Mouse (Mus musculus): ENCODE results near the gene Slc22a2. TPM values are rescaled to one million over a fixed set of nuclear protein-coding genes. Genes with fewer than 3 reads are reported as not detected.

The Slc22a2 gene
- total RNA-seq, 2 experiments from 2014 or later, result 0.15 to 0.23 TPM

Other genes starting within 250 kb of the Slc22a2 start
- not detected for gene Plg, start 205.5 kb upstream of the Slc22a2 start, total RNA-seq (2021)
- under 1 TPM; 0.27 to 0.63 TPM for gene Slc22a3, start 76.4 kb upstream of the Slc22a2 start, total RNA-seq (2021)
- not detected for gene Slc22a1, start 91.7 kb downstream of the Slc22a2 start, total RNA-seq (2021)
- gene Igf2r, start 185.5 kb downstream of the Slc22a2 start, total RNA-seq (2021), result 10 to 100 TPM; 29.0 to 30.9 TPM

All from layer of hippocampus, postnatal 36 days (tissue).